Mouse (Mus musculus): Measurements from ENCODE around the gene Zfp141. TPM values are rescaled to one million over a fixed set of nuclear protein-coding genes. Genes with fewer than 3 reads are reported as not detected.

Zfp141 gene
- polyA plus RNA-seq (2012; rRNA removed) = 16.4 and 17.4 TPM in 2 replicates

DNA sequence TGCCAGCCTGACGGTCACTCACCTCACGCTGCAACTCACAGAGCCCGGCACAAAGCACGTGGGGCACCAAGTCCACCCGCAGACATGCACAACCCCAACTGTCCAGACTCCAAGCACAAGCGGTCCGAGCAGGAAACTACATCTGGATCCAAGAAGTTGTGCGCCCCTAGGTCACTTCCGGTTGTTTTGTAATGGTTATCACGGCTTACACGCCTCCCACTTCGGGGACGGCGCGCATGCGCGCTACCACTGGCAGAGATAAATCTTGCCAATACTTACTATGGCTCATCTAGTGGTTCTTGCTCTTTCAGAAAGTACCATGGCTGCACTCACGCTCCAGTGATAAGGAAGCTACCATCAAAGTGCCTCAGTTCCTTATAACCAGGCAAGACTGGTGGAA is at the start of gene Zfp141:
TSS of gene Zfp141 (minus strand) at position 153 of the 400 bp plus-strand sequence.

DNA sequence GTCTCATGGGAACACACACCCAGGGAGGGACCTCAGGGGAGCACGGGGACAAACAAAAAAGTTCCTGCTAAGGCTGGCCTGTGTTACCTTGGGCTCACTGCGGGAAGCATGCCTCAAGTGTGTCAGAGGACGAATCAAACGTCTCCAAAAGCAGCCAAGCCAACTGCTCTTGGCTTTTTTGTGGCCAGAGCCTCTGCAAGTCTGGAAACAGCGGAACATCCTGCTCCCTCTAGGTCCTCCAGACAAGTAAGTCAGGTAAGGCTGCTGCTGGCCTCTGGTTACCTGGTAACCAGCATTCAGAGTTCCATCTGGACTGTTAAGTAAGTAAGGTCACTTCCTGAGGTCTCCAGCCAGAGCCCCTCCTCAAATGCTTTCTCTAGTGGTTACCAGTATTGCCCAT is 57.7 kb downstream of the Zfp141 start, which contains the start of gene 4933421I07Rik:
TSS of gene 4933421I07Rik (minus strand) at position 271 of the 400 bp plus-strand sequence.

Other genes starting within 250 kb of the Zfp141 start
- not detected in 2 replicates for gene Vmn2r61, start 245.7 kb downstream of the Zfp141 start, polyA plus RNA-seq (2012; rRNA removed)
- gene 4933421I07Rik, start 57.6 kb downstream of the Zfp141 start, polyA plus RNA-seq (2012; rRNA removed) = not detected in 2 replicates
- not detected in 2 replicates for gene Gm21028, start 72.8 kb upstream of the Zfp141 start, polyA plus RNA-seq (2012; rRNA removed)
- 0.75 and 0.99 TPM in 2 replicates for gene Zfp977, start 86.8 kb upstream of the Zfp141 start, polyA plus RNA-seq (2012; rRNA removed)
- gene Zfp976, start 136.8 kb upstream of the Zfp141 start, polyA plus RNA-seq (2012; rRNA removed) = 1.6 and 2.1 TPM in 2 replicates
- gene Zfp975, start 187.0 kb upstream of the Zfp141 start, polyA plus RNA-seq (2012; rRNA removed) = 3.7 and 4.3 TPM in 2 replicates
- not detected in 2 replicates for gene Gm17067, start 221.3 kb upstream of the Zfp141 start, polyA plus RNA-seq (2012; rRNA removed)